Mouse (Mus musculus) myocyte (in vitro differentiated cells): ENCODE measurements at regions not wholly inside any gene's neighbourhood (a gene's known extent, or its start where the extent isn't known, plus 50 kb on each side); places are given as distances from the start of the nearest gene placed in this dataset.
A peak's percentile ranks its signal among the peaks of the same experiment; 100 is the strongest.

Experiments
- H3K27me3 ChIP-seq: one replicate; pipeline ENCODE4 v1.6.1; 2011; ENCODE audit not compliant: control insufficient read depth, insufficient read depth, insufficient read length
- H3K36me3 ChIP-seq: one replicate; pipeline ENCODE4 v1.6.1; 2011; ENCODE audit not compliant: control insufficient read depth, insufficient read depth
- H3K4me2 ChIP-seq: one replicate; pipeline ENCODE4 v1.6.1; 2011; ENCODE audit warnings: low read depth, control low read depth
- H3K4me3 ChIP-seq: one replicate; pipeline ENCODE4 v1.5.1; 2011; ENCODE audit warnings: mild to moderate bottlenecking, control low read depth, moderate library complexity
- H3K79me2 ChIP-seq: one replicate; pipeline ENCODE4 v1.6.1; 2011; ENCODE audit not compliant: control insufficient read depth, insufficient read depth
- H3ac ChIP-seq: one replicate; pipeline ENCODE4 v1.6.1; 2011; ENCODE audit not compliant: control insufficient read depth, insufficient read length
- CEBPB ChIP-seq: IDR thresholded peaks from 2 replicates; pipeline ENCODE4 v1.6.1; 2011; ENCODE audit warnings: mild to moderate bottlenecking, moderate library complexity; ENCODE audit not compliant: poor library complexity, insufficient read depth, severe bottlenecking
- E2F4 ChIP-seq: IDR thresholded peaks from one replicate; pipeline ENCODE4 v1.6.1; 2011; ENCODE audit warnings: mild to moderate bottlenecking, control low read depth, moderate library complexity; ENCODE audit not compliant: insufficient read depth
- MAX ChIP-seq: IDR thresholded peaks from one replicate; pipeline ENCODE4 v1.6.1; 2011; ENCODE audit warnings: low read depth, mild to moderate bottlenecking, control low read depth
- MYOD1 ChIP-seq, 3 experiments: IDR thresholded peaks; one replicate each; pipeline ENCODE4 v1.6.1; 2011; ENCODE audit warnings: control low read depth in 2 of 3, low read depth in 2 of 3, mild to moderate bottlenecking in 2 of 3, moderate library complexity in 1 of 3; ENCODE audit not compliant: insufficient read length in 2 of 3, control insufficient read depth in 1 of 3
- MYOG ChIP-seq, 3 experiments: IDR thresholded peaks; one replicate each; pipeline ENCODE4 v1.6.1; 2011; ENCODE audit warnings: control low read depth in 2 of 3, low read depth in 2 of 3, mild to moderate bottlenecking in 2 of 3; ENCODE audit not compliant: insufficient read length in 2 of 3, control insufficient read depth in 1 of 3, insufficient read depth in 1 of 3
- POLR2A ChIP-seq: IDR thresholded peaks from one replicate; pipeline ENCODE4 v1.6.1; 2011; ENCODE audit warnings: low read depth, mild to moderate bottlenecking, control low read depth, moderate library complexity; ENCODE audit not compliant: insufficient read length
- POLR2AphosphoS2 ChIP-seq: IDR thresholded peaks from one replicate; pipeline ENCODE4 v1.6.1; 2011; ENCODE audit warnings: low read depth, control low read depth; ENCODE audit not compliant: insufficient read length
- REST ChIP-seq: IDR thresholded peaks from one replicate; pipeline ENCODE4 v1.6.1; 2011; ENCODE audit warnings: mild to moderate bottlenecking, control low read depth, moderate library complexity; ENCODE audit not compliant: insufficient read depth, insufficient read length
- SRF ChIP-seq: IDR thresholded peaks from one replicate; pipeline ENCODE4 v1.6.1; 2011; ENCODE audit warnings: low read depth; ENCODE audit not compliant: control insufficient read depth, insufficient read length
- TCF12 ChIP-seq: IDR thresholded peaks from one replicate; pipeline ENCODE4 v1.6.1; 2011; ENCODE audit warnings: mild to moderate bottlenecking, control low read depth; ENCODE audit not compliant: poor library complexity, insufficient read depth, severe bottlenecking
- TCF3 ChIP-seq: IDR thresholded peaks from one replicate; pipeline ENCODE4 v1.6.1; 2011; ENCODE audit warnings: low read depth, control low read depth; ENCODE audit not compliant: insufficient read length
- USF1 ChIP-seq: IDR thresholded peaks from one replicate; pipeline ENCODE4 v1.6.1; 2011; ENCODE audit warnings: low read depth, mild to moderate bottlenecking, control low read depth, moderate library complexity

DNA sequence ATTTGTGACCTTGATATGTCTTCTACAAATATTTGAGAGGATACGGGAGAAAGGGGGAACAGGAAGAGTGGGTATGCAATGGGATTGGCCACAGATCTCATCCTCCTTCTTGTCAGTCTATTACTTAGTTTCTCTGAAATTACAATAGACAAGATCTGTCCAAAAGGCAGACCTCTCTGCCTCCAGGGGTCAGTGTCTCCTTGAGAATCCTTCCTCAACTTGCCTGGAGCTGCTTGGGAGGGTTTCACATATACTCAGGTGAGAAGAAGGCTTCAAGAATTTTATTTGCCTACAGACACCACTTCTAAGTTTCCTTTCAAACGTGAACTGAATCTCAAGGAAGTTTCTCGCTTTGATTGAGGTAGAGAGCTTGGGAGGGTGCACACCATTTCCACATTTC, 575.0 kb upstream of the Fam241a start:
- Histone ChIP-seq H3K79me2 (no peaks in the 10 kb centered on the region), H3K4me3 (no peak overlapping the region), H3K36me3 (no peaks in the 10 kb centered on the region)

DNA sequence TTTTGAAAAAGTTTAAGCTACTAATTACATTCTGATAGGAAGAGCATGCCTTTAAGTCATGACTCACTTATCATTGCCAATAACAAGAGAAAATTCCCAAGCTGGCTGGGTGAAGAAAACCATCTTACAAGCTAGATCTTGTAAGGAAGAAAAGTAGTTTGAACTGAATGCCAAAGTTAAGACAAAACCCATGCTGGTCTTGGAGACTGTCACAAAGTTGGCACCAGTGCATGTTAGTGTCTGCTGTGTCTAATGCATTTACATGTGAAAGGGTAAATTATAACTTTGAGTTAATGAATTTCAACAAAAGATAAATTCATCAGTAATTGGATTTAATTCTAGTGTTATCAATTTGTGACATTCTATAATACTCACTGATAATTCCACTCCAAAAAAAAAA, 533.6 kb upstream of the Fam241a start:
- Histone ChIP-seq H3ac (no peak overlapping the region), H3K27me3 (no peaks in the 10 kb centered on the region), H3K36me3 (no peaks in the 10 kb centered on the region), H3K79me2 (no peaks in the 10 kb centered on the region), H3K4me3 (no peak overlapping the region), H3K4me2 (no peak overlapping the region)
- no peak for TF ChIP-seq MAX
- no peak for TF ChIP-seq TCF3
- no peak for TF ChIP-seq TCF12
- TF ChIP-seq MYOD1 (IDR thresholded peaks at IDR 0.05; ENCODE audit: control insufficient read depth in 1 of 3, insufficient read length in 2 of 3, low read depth in 2 of 3) = no peak
- TF ChIP-seq USF1 = no peak
- TF ChIP-seq POLR2AphosphoS2 = no peak
- no peak for TF ChIP-seq CEBPB
- no peak for TF ChIP-seq E2F4
- no peak for TF ChIP-seq REST
- no peak for TF ChIP-seq POLR2A
- TF ChIP-seq MYOG (IDR thresholded peaks at IDR 0.05; ENCODE audit: control insufficient read depth in 1 of 3, insufficient read depth in 1 of 3, insufficient read length in 2 of 3, low read depth in 2 of 3) = no peak
- TF ChIP-seq SRF = no peak

More for the DNA sequence above, 575.0 kb upstream of the Fam241a start:
- H3ac ChIP-seq = no peak overlapping the region
- TF ChIP-seq MAX (no peak), MYOG (IDR thresholded peaks at IDR 0.05; ENCODE audit: control insufficient read depth in 1 of 3, insufficient read depth in 1 of 3, insufficient read length in 2 of 3, low read depth in 2 of 3) (no peak), POLR2AphosphoS2 (no peak), SRF (no peak), REST (no peak), CEBPB (no peak)
- no peak overlapping the region for H3K4me2 ChIP-seq
- H3K27me3 ChIP-seq = no peaks in the 10 kb centered on the region

DNA sequence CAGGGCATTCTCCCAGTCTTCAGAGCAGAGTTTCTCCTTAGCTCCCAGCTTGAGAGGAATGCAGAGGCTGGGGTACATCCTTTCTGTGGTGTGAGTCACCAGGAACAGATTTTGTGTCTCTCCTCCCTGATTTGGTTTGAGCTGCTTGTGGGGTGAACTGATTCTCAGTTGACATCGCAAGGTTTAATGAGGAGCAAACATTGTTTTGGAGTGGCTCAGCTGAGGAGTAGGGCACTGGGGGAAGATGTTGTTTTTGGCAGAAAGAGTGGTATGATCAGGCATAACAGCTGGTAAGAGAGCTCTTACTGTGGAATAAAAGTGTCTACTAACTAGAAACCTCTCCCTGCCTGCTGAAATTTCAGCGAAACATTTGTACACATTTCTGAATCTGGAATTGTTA, 519.4 kb upstream of the Fam241a start:
- TF ChIP-seq POLR2AphosphoS2 (no peak), MYOG (IDR thresholded peaks at IDR 0.05; ENCODE audit: control insufficient read depth in 1 of 3, insufficient read depth in 1 of 3, insufficient read length in 2 of 3, low read depth in 2 of 3) (peak in 1 of 3 experiments; percentile 8), MYOD1 (IDR thresholded peaks at IDR 0.05; ENCODE audit: control insufficient read depth in 1 of 3, insufficient read length in 2 of 3, low read depth in 2 of 3) (peak in 2 of 3 experiments; percentile 60 to 61)
- Histone ChIP-seq H3K4me2 (peak overlapping the region; percentile 15), H3K79me2 (no peaks in the 10 kb centered on the region), H3K4me3 (no peak overlapping the region), H3K27me3 (no peaks in the 10 kb centered on the region), H3K36me3 (no peaks in the 10 kb centered on the region), H3ac (no peak overlapping the region)

DNA sequence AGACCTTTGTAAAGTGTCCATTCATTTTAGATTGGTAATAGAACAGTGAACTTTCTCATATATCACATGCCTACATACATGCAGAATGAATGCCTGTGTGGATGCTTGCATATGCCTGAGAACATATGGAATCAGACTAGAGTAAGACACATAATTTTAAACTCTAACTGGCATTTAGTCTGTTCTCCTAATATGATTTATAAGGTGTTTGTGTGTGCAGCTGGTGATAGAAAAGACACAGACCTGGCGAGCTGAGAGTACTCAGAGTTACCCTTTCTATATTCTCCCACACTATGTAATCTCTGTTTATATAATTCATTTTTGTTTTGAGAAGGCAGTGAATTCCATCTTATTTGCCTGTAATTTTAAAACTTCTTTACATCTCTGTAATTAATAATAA, 517.4 kb upstream of the Fam241a start:
- H3K4me2 ChIP-seq = no peak overlapping the region
- no peaks in the 10 kb centered on the region for H3K36me3 ChIP-seq
- no peak overlapping the region for H3K4me3 ChIP-seq
- no peaks in the 10 kb centered on the region for H3K79me2 ChIP-seq
- no peak overlapping the region for H3ac ChIP-seq
- TF ChIP-seq REST (no peak), TCF3 (no peak), USF1 (no peak), E2F4 (no peak), MYOG (IDR thresholded peaks at IDR 0.05; ENCODE audit: control insufficient read depth in 1 of 3, insufficient read depth in 1 of 3, insufficient read length in 2 of 3, low read depth in 2 of 3) (no peak), MYOD1 (IDR thresholded peaks at IDR 0.05; ENCODE audit: control insufficient read depth in 1 of 3, insufficient read length in 2 of 3, low read depth in 2 of 3) (no peak), MAX (no peak), CEBPB (no peak), POLR2A (no peak), SRF (no peak), POLR2AphosphoS2 (no peak), TCF12 (no peak)
- no peaks in the 10 kb centered on the region for H3K27me3 ChIP-seq

DNA sequence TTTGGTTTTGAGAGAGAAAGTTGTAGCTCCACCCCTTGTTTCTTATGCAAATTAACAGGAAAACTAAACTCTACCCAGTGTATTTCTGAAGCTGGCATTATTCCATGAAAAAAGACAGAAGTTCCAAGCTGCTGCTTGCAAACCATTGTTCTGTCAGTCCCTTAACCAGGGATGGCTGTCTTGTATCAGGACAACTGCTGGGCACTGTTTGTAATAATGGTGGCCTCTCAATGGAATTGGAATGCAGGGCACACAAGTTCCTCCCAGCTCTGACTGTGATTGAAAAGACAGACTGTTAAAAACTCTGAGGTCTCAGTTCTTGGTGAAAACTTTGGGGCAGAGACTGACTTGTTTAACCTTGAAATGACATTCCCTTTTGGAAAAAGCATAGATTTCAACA, 516.0 kb upstream of the Fam241a start:
- H3K4me3 ChIP-seq = no peak overlapping the region
- no peaks in the 10 kb centered on the region for H3K79me2 ChIP-seq
- no peaks in the 10 kb centered on the region for H3K27me3 ChIP-seq
- H3ac ChIP-seq = no peak overlapping the region
- TF ChIP-seq USF1 (no peak), POLR2A (no peak), MYOD1 (IDR thresholded peaks at IDR 0.05; ENCODE audit: control insufficient read depth in 1 of 3, insufficient read length in 2 of 3, low read depth in 2 of 3) (no peak), MAX (no peak), POLR2AphosphoS2 (no peak), E2F4 (no peak), SRF (no peak), TCF12 (no peak), CEBPB (no peak), TCF3 (no peak)
- no peaks in the 10 kb centered on the region for H3K36me3 ChIP-seq
- H3K4me2 ChIP-seq = no peak overlapping the region
